Comparison of ENCODE assay signal across 9 mouse cellular contexts in genomic region chr1:55755742-55756141, GRCm38 (mm10).
A peak's percentile ranks its signal among the peaks of the same experiment; 100 is the strongest.
DNase-seq lines count a peak whose midpoint lies in the region; ATAC-seq lines count a peak whose summit lies in the region.
"Had no signal": no experiment of that assay in that cellular context is flagged by ENCODE, and none has a peak within 500 bp of the region (broad histone marks: within the 10 kb centered on the region; RNA-seq: fewer than 3 reads in every experiment).

No protein-coding gene starts in this region.

- no peak overlapping the region for H3K4me2 ChIP-seq in heart, embryonic 12.5 days
- H3K4me2 ChIP-seq: limb, embryonic 12.5 days had no signal

- no peaks in the 10 kb centered on the region for H3K9me3 ChIP-seq in heart, embryonic 12.5 days (replicated peaks)
- H3K9me3 ChIP-seq: limb, embryonic 12.5 days had no signal

- no peaks in the 10 kb centered on the region for H3K27me3 ChIP-seq in heart, embryonic 12.5 days (replicated peaks)
- H3K27me3 ChIP-seq: limb, embryonic 12.5 days had no signal

- no peaks in the 10 kb centered on the region for H3K36me3 ChIP-seq in heart, embryonic 12.5 days
- H3K36me3 ChIP-seq: limb, embryonic 12.5 days had no signal

- ATAC-seq in heart, embryonic 12.5 days (ENCODE audit: insufficient number of reproducible peaks, low FRiP score), result no peak

- no peak overlapping the region for H3K4me3 ChIP-seq in heart, embryonic 12.5 days
- H3K4me3 ChIP-seq: limb, embryonic 12.5 days had no signal

- H3K9ac ChIP-seq in heart, embryonic 12.5 days, result no peak overlapping the region
- H3K9ac ChIP-seq: limb, embryonic 12.5 days had no signal

- peak; percentile 19 to 66 for DNase-seq in heart, adult 18-20 months
- DNase-seq in urinary bladder, postnatal 14 days (ENCODE audit: low spot score), result peak; percentile 27
- DNase-seq in urinary bladder, postnatal 4 days (ENCODE audit: low spot score in 2 of 2), result no peak
- peak; percentile 49 for DNase-seq in cerebellum, adult 9-10 months
- DNase-seq in kidney, postnatal 10 days, result peak; percentile 74
- DNase-seq in mesoderm, embryonic 11.5 days (ENCODE audit: low read depth, low spot score), result peak; percentile 28
- peak; percentile 66 for DNase-seq in thymus, postnatal 25 days

- no peaks in the 10 kb centered on the region for H3K4me1 ChIP-seq in heart, embryonic 12.5 days (replicated peaks)
- H3K4me1 ChIP-seq: limb, embryonic 12.5 days had no signal

- no peak overlapping the region for H3K27ac ChIP-seq in heart, embryonic 12.5 days (ENCODE audit: poor library complexity, severe bottlenecking)
- H3K27ac ChIP-seq: limb, embryonic 12.5 days had no signal

- 53% methylated on average over 10 of the region's 10 CpGs for WGBS in heart, embryonic 12.5 days

Comparison
In these comparisons a context has a peak if more than half of its experiments do, and no peak if none do; other contexts are left out.
1. DNase-seq: peak in heart, adult 18-20 months (2 of 2), urinary bladder, postnatal 14 days (single experiment), cerebellum, adult 9-10 months (single experiment), kidney, postnatal 10 days (single experiment), mesoderm, embryonic 11.5 days (single experiment) and thymus, postnatal 25 days (single experiment); none in urinary bladder, postnatal 4 days (0 of 2).